Mouse (Mus musculus) lung, postnatal 0 days (tissue): ENCODE data around the gene Rho.

ENCODE experiments used
- CTCF ChIP-seq: IDR thresholded peaks from 2 replicates; pipeline ENCODE4 v1.5.1; 2016; ENCODE audit warnings: antibody characterized with exemption, mild to moderate bottlenecking
- EP300 ChIP-seq: IDR thresholded peaks from 2 replicates; pipeline ENCODE4 v1.6.1; 2016; ENCODE audit warnings: antibody characterized with exemption, mild to moderate bottlenecking, control low read depth

DNA sequence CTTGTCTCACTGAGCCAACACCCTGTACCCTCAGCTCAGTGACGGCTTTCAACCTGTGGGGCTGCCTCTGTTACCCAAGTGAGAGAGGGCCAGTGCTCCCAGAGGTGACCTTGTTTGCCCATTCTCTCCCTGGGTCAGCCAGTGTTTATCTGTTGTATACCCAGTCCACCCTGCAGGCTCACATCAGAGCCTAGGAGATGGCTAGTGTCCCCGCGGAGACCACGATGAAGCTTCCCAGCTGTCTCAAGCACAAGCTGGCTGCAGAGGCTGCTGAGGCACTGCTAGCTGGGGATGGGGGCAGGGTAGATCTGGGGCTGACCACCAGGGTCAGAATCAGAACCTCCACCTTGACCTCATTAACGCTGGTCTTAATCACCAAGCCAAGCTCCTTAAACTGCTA is 1.5 kb upstream of the Rho start:
- no peak for TF ChIP-seq CTCF
- no peak for TF ChIP-seq EP300
